ENCODE assay signal across 8 mouse cellular contexts in genomic region chr4:116685402-116686061, GRCm38 (mm10). TPM values are rescaled to one million over a fixed set of nuclear protein-coding genes. Genes with fewer than 3 reads are reported as not detected.
DNase-seq lines count a peak whose midpoint lies in the region; ATAC-seq and TF ChIP-seq lines count a peak whose summit lies in the region.

TSS of gene Prdx1 (plus strand) at chr4:116685544.

- peak within 1 kb of the TSS; percentile 76 for H3K4me2 ChIP-seq in forebrain, embryonic 15.5 days (replicated peaks)

- TF ChIP-seq CTCF in lung, adult 2 months (IDR thresholded peaks at IDR 0.05; ENCODE audit: insufficient read depth, low read length): peak; percentile 77

- peak; percentile 97 for ATAC-seq in forebrain, embryonic 15.5 days (replicated peaks)
- peak; percentile 89 for ATAC-seq in neutrophil, adult 5-6 weeks (ENCODE audit: extremely low read depth, insufficient number of reproducible peaks, low FRiP score, poor library complexity, severe bottlenecking)

- intact Hi-C loops in heart, postnatal 25 days (cut with DNase I): loop anchor here (5.0 kb wide), 1 partner anchor 33 kb away; the partner anchor contains the start of gene Akr1a1

- WGBS in forebrain, embryonic 15.5 days: under 1% methylated on average over 56 of the region's 56 CpGs
- WGBS in lung, adult 2 months: under 1% methylated on average over 56 of the region's 56 CpGs

- no peaks in the 10 kb centered on the region for H3K9me3 ChIP-seq in forebrain, embryonic 15.5 days

- H3K27ac ChIP-seq in forebrain, embryonic 15.5 days (replicated peaks): peak within 1 kb of the TSS; percentile 84

- no peaks in the 10 kb centered on the region for H3K27me3 ChIP-seq in forebrain, embryonic 15.5 days

- peak within 1 kb of the TSS; percentile 70 for H3K4me3 ChIP-seq in forebrain, embryonic 15.5 days
- peak within 1 kb of the TSS; percentile 88 for H3K4me3 ChIP-seq in lung, adult 2 months (replicated peaks; ENCODE audit: extremely low read depth, low read depth, low read length)

- DNase-seq in ES-CJ7 (ENCODE audit: low read depth, low spot score): peak; percentile 97
- peak; percentile 88 for DNase-seq in cerebellum, adult 11 months
- peak; percentile 92 for DNase-seq in heart, postnatal 25 days (ENCODE audit: low spot score)
- DNase-seq in layer of hippocampus, adult 18-20 months (ENCODE audit: low spot score in 2 of 2): peak; percentile 82 to 88
- peak; percentile 98 for DNase-seq in lung, adult 2 months
- peak; percentile 86 to 93 for DNase-seq in thymus, adult 18-20 months

- H3K36me3 ChIP-seq in forebrain, embryonic 15.5 days: 0 out of 2 replicates have a peak, but pooled peaks cover 4% of the 10 kb centered on the region

- peaks cover 20% of the 10 kb centered on the region for H3K4me1 ChIP-seq in forebrain, embryonic 15.5 days
- H3K4me1 ChIP-seq in lung, adult 2 months (ENCODE audit: control insufficient read depth, insufficient read depth, low read length): peaks cover 10% of the 10 kb centered on the region

- H3K9ac ChIP-seq in forebrain, embryonic 15.5 days (replicated peaks): peak within 1 kb of the TSS; percentile 62

- TF ChIP-seq POLR2A in lung, adult 2 months (IDR thresholded peaks at IDR 0.05; ENCODE audit: borderline replicate concordance, extremely low read depth, low read depth, low read length): peak; percentile 99

RNA-seq across cellular contexts. Expression of gene Prdx1, which starts in this region (rescaled TPM):
- 481 and 490 TPM in 2 replicates for polyA plus RNA-seq in forebrain, embryonic 15.5 days (2015; fragmentation: Nextera tagmentation; extraction: Ambion mirVana)
- 100 to 1,000 TPM; 429 to 473 TPM for total RNA-seq in heart, postnatal 25 days (2021)
- total RNA-seq in layer of hippocampus, adult 18-20 months (2021): 100 to 1,000 TPM; 153 to 155 TPM
- 58.4 and 179 TPM in 2 replicates for polyA plus RNA-seq in lung, adult 2 months (2012; rRNA removed)
- total RNA-seq in neutrophil, adult 5-6 weeks (2017): 56.9 and 58.1 TPM in 2 replicates

Comparison
In these comparisons a context has a peak if more than half of its experiments do, and no peak if none do; other contexts are left out.
1. Peak in every context shown above with its lines: DNase-seq, ATAC-seq, H3K4me3 ChIP-seq and H3K27ac ChIP-seq.